Mouse (Mus musculus): ENCODE data around the gene Cox8a.

Cox8a gene

DNA sequence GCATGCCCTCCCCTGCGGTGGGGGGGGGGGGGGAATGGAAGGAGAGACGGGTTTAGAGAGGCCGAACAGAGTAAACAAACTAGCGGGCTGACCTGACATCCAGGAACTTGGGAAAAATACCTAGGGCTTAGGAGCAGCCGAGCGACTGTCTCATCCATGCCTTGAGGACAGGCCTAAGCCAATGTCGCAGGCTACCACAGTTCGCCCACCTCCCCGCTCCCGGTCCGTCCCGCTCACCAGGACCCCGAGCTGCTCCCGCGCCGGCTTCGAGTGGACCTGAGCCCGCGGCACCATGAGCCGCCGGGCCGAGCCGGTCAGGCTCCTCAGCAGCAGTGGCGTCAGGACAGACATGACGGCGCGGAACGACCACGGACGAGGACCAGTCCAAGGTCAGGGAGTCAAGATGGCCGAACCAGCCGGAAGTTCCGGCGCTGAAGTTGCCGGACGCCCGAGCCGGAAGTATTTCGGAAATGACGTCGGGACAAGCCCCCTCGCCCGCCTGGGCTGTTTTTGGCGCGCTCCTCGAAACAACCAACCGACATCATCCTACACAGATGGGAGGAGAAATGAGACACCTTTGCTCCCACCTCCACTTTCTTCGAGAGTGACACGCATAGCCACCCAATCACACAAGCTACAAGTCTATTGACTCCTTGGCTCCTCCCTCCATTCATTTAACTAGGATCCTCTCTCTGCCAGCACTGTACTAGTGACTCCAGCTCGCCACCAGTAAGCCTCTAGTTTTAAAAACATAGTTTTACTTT is at the start of gene Cox8a:
Cox8a (minus strand) TSS at position 455 of the 764 bp plus-strand sequence.
- DNase-seq (ENCODE audit: low spot score in 2 of 2): peak; percentile 76 to 92

DNA sequence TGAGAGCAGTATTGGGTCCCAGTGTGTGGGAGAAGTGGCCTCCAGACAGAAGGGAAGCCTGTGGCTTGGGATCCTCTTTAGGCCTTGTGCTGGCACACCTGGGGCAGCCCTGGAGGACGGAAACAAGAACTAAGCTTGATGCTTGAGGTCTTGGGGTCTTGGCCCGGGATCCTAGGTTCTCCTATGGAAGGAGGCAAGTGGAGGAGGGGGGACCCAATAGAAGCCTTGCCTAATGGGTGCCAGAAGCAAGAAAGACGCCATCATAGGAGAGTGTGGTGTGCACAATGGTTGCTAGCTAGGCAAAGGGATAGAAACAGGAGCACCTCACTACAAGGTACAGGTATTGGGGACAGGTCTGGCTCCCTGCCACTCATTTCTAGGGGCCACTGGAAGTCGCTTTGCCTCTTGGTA is 49.0 kb upstream of the Cox8a start:
- no peak for DNase-seq (ENCODE audit: low spot score in 2 of 2)

- peak in 1 of 2 experiments; percentile 71 for DNase-seq (ENCODE audit: low spot score in 2 of 2)
Measured at GRCm38 (mm10) chr19:7265478-7266191, 48.2 kb upstream of the Cox8a start.

- peak in 1 of 2 experiments; percentile 62 for DNase-seq (ENCODE audit: low spot score in 2 of 2)
Measured at GRCm38 (mm10) chr19:7264766-7265331, 47.4 kb upstream of the Cox8a start.

GRCm38 (mm10) chr19:7264088-7264765 is 46.8 kb upstream of the Cox8a start:
- DNase-seq (ENCODE audit: low spot score in 2 of 2): peak; percentile 55 to 73

DNA sequence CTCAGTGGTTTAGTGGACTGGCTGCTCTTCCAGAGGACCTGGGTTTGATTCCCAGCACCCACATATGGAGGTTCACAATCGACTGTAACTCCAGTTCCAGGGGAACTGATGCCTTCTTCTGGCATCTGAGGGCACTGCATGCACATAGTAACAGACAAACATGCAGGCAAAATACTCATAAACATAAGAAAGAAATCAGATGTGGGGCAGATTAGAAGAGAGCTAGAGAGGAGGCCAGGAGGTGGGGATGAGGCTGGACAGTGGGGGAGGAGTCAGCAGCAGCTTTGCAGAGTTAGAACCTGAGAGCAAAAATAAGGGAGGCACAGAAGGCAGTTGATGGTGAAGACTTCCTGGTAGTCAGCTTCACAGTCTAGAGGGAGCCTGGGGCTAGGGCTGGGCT is 45.2 kb upstream of the Cox8a start:
- DNase-seq (ENCODE audit: low spot score in 2 of 2): no peak

- no peak for DNase-seq (ENCODE audit: low spot score in 2 of 2)
Measured at GRCm38 (mm10) chr19:7261964-7262363, 44.5 kb upstream of the Cox8a start.

GRCm38 (mm10) chr19:7261476-7261875 is 44.1 kb upstream of the Cox8a start:
- DNase-seq (ENCODE audit: low spot score in 2 of 2): no peak

- DNase-seq (ENCODE audit: low spot score in 2 of 2): peak in 1 of 2 experiments; percentile 77
Measured at GRCm38 (mm10) chr19:7257881-7258280, 40.5 kb upstream of the Cox8a start.

DNA sequence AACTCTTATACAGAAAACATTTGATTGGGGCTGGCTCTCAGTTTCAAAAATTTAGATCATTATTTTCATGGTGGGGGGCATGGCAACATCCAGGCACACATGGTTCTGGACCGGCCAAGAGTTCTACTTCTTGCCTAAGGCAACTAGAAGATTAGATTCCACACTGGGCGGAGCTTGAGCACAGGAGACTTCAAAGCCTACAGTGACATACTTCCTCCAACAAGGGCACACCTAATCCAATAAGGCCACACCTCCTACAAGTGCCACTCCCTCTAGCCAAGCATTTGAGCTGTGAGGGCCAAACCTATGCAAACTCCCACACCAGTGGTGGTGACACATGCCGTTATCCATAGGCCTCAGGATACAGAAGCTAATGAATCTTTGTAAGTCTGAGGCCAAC is 28.6 kb upstream of the Cox8a start:
- DNase-seq (ENCODE audit: low spot score in 2 of 2): no peak

- peak; percentile 88 to 96 for DNase-seq (ENCODE audit: low spot score in 2 of 2)
Measured at GRCm38 (mm10) chr19:7240782-7241690, 23.6 kb upstream of the Cox8a start, which contains the start of gene Naa40. Naa40 (minus strand) TSS chr19:7241183.

GRCm38 (mm10) chr19:7240291-7240690 is 22.9 kb upstream of the Cox8a start:
- no peak for DNase-seq (ENCODE audit: low spot score in 2 of 2)

- DNase-seq (ENCODE audit: low spot score in 2 of 2): no peak
Measured at GRCm38 (mm10) chr19:7239574-7239973, 22.2 kb upstream of the Cox8a start.

- no peak for DNase-seq (ENCODE audit: low spot score in 2 of 2)
Measured at GRCm38 (mm10) chr19:7236742-7237141, 19.3 kb upstream of the Cox8a start.

DNA sequence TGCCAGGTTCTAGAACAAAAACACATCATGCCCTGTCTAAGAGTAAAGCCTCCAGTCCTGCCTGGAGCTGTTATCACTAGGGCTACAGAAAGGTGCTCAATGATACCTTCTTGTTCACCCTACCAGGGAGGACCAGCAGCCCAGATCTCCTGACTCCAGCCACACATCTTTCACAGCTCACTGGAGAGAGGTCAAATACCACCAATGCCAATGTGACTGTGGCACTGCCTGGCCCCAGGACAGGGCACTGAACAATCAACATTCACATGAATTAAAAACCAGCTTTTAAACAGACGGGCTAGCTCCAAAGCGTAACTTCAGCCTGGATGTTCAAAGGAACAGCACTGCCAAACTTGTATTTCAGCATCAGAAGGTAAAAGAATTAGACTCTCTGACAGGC is 18.6 kb upstream of the Cox8a start:
- DNase-seq (ENCODE audit: low spot score in 2 of 2): no peak

DNA sequence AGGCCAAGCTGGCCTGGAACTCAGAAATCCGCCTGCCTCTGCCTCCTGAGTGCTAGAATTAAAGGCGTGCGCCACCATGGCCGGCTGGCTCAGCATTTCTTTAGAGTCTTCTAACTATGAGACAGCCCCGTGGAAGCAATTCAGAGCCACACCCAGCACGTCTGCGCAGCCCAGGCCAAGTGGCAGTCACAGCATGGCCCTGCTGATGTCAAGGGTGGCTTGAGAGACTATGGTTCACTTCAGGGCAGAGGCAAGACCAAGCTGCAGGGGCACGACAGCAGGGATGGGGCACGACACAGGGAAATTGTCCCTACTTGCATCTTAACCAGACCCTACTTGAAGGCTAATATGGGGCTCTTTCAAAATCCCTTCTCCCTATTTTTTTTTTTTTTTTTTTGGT is 18.0 kb upstream of the Cox8a start:
- DNase-seq (ENCODE audit: low spot score in 2 of 2): no peak

- DNase-seq (ENCODE audit: low spot score in 2 of 2): peak; percentile 62 to 85
Measured at GRCm38 (mm10) chr19:7234537-7235221, 17.3 kb upstream of the Cox8a start.

DNA sequence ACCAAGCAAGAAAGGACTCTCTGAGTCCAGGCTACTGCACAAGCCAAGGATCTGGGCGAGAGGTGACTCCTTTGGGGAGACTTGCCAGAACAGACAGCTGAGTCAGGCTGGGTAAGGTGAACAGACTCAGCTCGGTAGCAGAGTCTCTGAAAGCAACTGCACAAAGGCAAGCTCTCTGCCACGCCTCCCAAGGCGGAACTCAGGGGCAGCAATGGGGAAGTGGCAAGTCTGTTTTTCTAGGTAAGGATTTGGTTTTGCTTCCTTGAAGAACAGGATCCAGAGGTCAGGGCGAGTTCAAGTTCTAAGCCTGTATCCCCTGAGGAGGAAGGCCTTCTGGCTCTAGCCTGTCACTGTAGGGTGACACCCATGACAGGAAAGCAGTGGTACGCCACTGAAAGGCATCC is 9.1 kb upstream of the Cox8a start:
- DNase-seq (ENCODE audit: low spot score in 2 of 2): no peak

DNA sequence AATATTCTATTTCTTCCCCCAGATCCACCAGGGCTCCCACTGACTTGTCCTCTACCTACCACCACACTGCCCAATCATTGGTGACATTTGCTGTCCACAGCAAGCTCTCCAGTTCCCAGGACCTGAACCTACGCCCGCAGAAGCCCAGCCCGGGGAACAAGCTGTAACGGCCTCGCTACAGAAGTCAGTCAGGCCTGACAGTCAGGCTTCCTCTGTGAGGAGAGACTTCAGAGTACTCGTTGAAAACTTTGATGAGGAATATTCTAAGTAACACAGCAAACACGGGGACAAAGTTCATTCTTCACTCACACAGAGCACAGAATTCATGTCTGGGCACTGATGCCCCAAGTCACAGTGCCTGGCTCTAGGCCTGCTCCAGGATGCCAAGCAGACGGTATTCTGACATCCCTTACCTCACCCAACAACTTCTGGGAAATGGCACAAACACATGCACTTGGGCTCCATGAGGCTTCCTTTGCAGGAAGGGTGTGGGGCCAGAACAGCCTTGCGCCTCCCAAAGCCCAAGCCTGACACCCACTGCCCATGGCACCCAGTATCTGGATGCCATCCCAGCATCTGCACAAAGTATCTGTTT is 7.8 kb upstream of the Cox8a start:
- no peak for DNase-seq (ENCODE audit: low spot score in 2 of 2)

DNA sequence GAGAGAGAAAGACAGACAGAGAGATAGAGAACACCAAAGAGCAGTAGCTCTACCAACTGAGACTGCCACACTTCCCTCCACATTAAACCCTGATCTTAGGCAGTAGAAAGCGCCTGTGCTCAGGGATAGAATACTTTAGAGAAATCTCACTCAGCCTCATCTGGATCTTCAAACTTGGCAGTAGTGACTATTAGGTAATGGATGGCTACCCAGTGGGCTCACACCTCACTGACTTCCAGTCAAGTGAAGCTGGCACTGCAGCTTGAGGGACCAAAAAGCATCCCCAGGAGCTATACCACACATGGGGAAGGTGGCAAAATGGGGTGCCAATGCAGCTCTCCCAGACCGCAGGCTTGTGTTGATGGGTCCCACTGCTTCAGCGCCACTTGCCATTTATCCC is 6.8 kb upstream of the Cox8a start:
- no peak for DNase-seq (ENCODE audit: low spot score in 2 of 2)
